Mouse (Mus musculus): ENCODE results near the gene Olfr223. TPM values are rescaled to one million over a fixed set of nuclear protein-coding genes. Genes with fewer than 3 reads are reported as not detected.

The Olfr223 gene
- not detected for total RNA-seq (2023)

DNA sequence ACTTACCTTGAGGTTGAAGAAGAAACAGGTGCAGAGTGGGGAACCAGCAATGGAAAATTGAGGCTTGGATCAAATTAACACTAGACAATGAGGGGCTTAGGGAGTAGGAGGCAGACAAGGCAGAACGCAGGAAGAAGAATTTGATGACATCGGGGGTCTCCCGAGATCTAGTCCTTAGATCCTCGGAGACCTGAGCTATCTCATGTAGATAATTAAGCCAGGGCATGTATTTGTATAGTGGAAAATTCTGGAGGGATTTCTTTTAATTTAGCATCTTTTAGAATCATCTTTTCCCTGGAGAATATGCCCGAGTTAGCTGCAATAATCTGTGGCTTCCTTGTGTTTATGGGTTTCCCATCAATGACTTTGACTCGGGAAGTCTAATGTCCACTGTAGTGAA is at the start of gene Olfr223:
Olfr223 (minus strand) TSS at position 101 of the 400 bp plus-strand sequence.

DNA sequence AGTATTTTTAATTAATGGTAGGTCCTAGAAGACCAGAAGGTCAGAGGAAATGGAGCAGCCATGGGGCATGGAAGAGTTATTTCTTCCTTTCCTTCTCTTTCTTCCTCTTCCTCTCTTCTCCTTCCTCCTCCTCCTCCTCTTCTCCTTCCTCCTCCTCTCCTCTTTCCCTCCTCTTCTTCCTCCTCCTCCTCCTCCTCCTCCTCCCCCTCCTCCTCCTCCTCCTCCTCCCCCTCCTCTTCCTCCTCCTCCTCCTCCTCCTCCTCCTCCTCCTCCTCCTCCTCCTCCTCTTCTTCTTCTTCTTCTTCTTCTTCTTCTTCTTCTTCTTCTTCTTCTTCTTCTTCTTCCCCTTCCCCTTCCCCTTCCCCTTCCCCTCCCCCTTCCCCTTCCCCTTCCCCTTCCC is 17.0 kb downstream of the Olfr223 start, which contains the start of gene Olfr222:
Olfr222 (minus strand) TSS at position 101 of the 400 bp plus-strand sequence.

GRCm38 (mm10) chr11:59541324-59541723 is 51.8 kb downstream of the Olfr223 start, which contains the start of gene Nlrp3:
Nlrp3 (plus strand) TSS chr11:59541568.

Other genes starting within 250 kb of the Olfr223 start
- gene Prss38, start 217.6 kb downstream of the Olfr223 start, total RNA-seq (2023): not detected
- gene Jmjd4, start 143.2 kb downstream of the Olfr223 start, total RNA-seq (2023): 1 to 10 TPM; 3.0 to 3.1 TPM
- gene Snap47, start 142.1 kb downstream of the Olfr223 start, total RNA-seq (2023): 1 to 10 TPM; 5.7 to 5.9 TPM
- gene Zfp867, start 120.8 kb downstream of the Olfr223 start, total RNA-seq (2023): 1 to 10 TPM; 1.0 to 1.2 TPM
- gene Zkscan17, start 66.5 kb downstream of the Olfr223 start, total RNA-seq (2023): 10 to 100 TPM; 12.9 to 14.2 TPM
- gene Nlrp3, start 51.7 kb downstream of the Olfr223 start, total RNA-seq (2023): 100 to 1,000 TPM; 286 to 409 TPM
- gene Olfr222, start 17.1 kb downstream of the Olfr223 start, total RNA-seq (2023): not detected
- 10 to 100 TPM; 76.7 to 87.0 TPM for gene Mprip, start 68.0 kb upstream of the Olfr223 start, total RNA-seq (2023)
- gene Pld6, start 194.4 kb upstream of the Olfr223 start, total RNA-seq (2023): not detected
- 10 to 100 TPM; 79.7 to 80.5 TPM for gene Flcn, start 216.7 kb upstream of the Olfr223 start, total RNA-seq (2023)
- gene Nt5m, start 246.2 kb upstream of the Olfr223 start, total RNA-seq (2023): 10 to 100 TPM; 10.0 to 11.3 TPM
- 10 to 100 TPM; 39.2 to 46.6 TPM for gene Cops3, start 246.5 kb upstream of the Olfr223 start, total RNA-seq (2023)